Mouse (Mus musculus): ENCODE results near the gene Wdfy1.

GRCm38 (mm10) chr1:79757161-79757560 lies 18.8 kb downstream of the Wdfy1 start:
- TF ChIP-seq POLR2A (IDR thresholded peaks at IDR 0.05; ENCODE audit: insufficient read depth, low read depth, low read length) (no peak), CTCF (IDR thresholded peaks at IDR 0.05; ENCODE audit: insufficient read depth, low read depth, low read length) (no peak)
